Mouse (Mus musculus): ENCODE measurements around the gene Ncoa7.

GRCm38 (mm10) chr10:30749807-30750206, 53.3 kb downstream of the Ncoa7 start:
- no peak for TF ChIP-seq POLR2A (IDR thresholded peaks at IDR 0.05; ENCODE audit: low read depth, low read length)
- TF ChIP-seq CTCF (IDR thresholded peaks at IDR 0.05; ENCODE audit: extremely low read depth, insufficient read depth, insufficient read length, insufficient replicate concordance) = no peak

All from spleen, adult 2 months (tissue).